Mouse (Mus musculus): ENCODE data around the gene Slc22a2. TPM values are rescaled to one million over a fixed set of nuclear protein-coding genes. Genes with fewer than 3 reads are reported as not detected.

Gene Slc22a2
- total and polyA plus RNA-seq, 2 experiments from 2014 or later: not detected

- Histone ChIP-seq H3K9me3 (replicated peaks; ENCODE audit: control insufficient read depth, low read length) (no peaks in the 10 kb centered on the region), H3K9ac (replicated peaks; ENCODE audit: low read depth, low read length) (no peak overlapping the region), H3K4me1 (ENCODE audit: control insufficient read depth, insufficient read depth) (peaks cover 13% of the 10 kb centered on the region), H3K27me3 (ENCODE audit: control insufficient read depth, insufficient read depth, low read length) (no peaks in the 10 kb centered on the region), H3K27ac (ENCODE audit: low read depth) (no peak overlapping the region), H3K36me3 (replicated peaks; ENCODE audit: control insufficient read depth, insufficient read depth, low read length) (no peaks in the 10 kb centered on the region), H3K4me3 (ENCODE audit: low read depth, low read length) (no peak overlapping the region), H3K4me2 (ENCODE audit: low read depth, low read length) (no peak overlapping the region)
- DNase-seq (ENCODE audit: low spot score) (peak; percentile 20), ATAC-seq (ENCODE audit: insufficient read depth, low read depth) (peak; percentile 55; the same call in 1 of the 2 replicates)
- TF ChIP-seq CTCF (IDR thresholded peaks at IDR 0.05; ENCODE audit: low read depth) (no peak), EP300 (IDR thresholded peaks at IDR 0.05; ENCODE audit: low read depth) (no peak)
- WGBS: 42% methylated on average over 11 of the region's 11 CpGs
These were observed 68.7 kb downstream of the Slc22a2 start for GRCm38 (mm10) chr17:12652604-12653003.

DNA sequence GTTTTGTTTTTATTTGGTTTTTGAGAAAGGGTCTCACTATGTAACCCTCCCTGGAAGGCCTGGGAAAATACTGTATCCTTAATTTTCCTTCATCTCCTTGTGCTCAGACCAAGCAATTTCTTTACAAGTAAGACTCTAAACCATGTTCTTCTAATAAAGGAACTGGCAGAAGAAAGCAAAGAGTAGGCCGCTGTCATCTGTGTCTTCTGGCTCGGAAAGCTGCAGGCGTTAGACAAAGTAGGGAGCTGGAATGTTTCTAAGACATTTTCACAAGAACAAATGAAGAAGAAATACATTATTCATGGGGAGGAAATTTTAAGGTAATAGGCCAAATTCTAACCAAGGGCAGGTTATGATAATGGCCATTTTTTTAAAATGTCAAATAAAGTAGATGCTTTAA lies 70.1 kb downstream of the Slc22a2 start:
- no peaks in the 10 kb centered on the region for H3K36me3 ChIP-seq (replicated peaks; ENCODE audit: control insufficient read depth, insufficient read depth, low read length)
- no peak for DNase-seq (ENCODE audit: low spot score)
- H3K9me3 ChIP-seq (replicated peaks; ENCODE audit: control insufficient read depth, low read length): no peaks in the 10 kb centered on the region
- no peak overlapping the region for H3K4me3 ChIP-seq (ENCODE audit: low read depth, low read length)
- TF ChIP-seq EP300 (IDR thresholded peaks at IDR 0.05; ENCODE audit: low read depth): no peak
- no peak for TF ChIP-seq CTCF (IDR thresholded peaks at IDR 0.05; ENCODE audit: low read depth)
- no peak overlapping the region for H3K27ac ChIP-seq (ENCODE audit: low read depth)
- 83% methylated on average over 3 of the region's 3 CpGs for WGBS
- no peaks in the 10 kb centered on the region for H3K27me3 ChIP-seq (ENCODE audit: control insufficient read depth, insufficient read depth, low read length)
- H3K4me2 ChIP-seq (ENCODE audit: low read depth, low read length): no peak overlapping the region
- H3K4me1 ChIP-seq (ENCODE audit: control insufficient read depth, insufficient read depth): peaks cover 13% of the 10 kb centered on the region
- ATAC-seq (ENCODE audit: insufficient read depth, low read depth): no peak
- no peak overlapping the region for H3K9ac ChIP-seq (replicated peaks; ENCODE audit: low read depth, low read length)

- Histone ChIP-seq H3K9me3 (replicated peaks; ENCODE audit: control insufficient read depth, low read length) (no peaks in the 10 kb centered on the region), H3K27me3 (ENCODE audit: control insufficient read depth, insufficient read depth, low read length) (no peaks in the 10 kb centered on the region), H3K4me1 (ENCODE audit: control insufficient read depth, insufficient read depth) (peaks cover 13% of the 10 kb centered on the region), H3K4me3 (ENCODE audit: low read depth, low read length) (no peak overlapping the region), H3K4me2 (ENCODE audit: low read depth, low read length) (no peak overlapping the region), H3K9ac (replicated peaks; ENCODE audit: low read depth, low read length) (no peak overlapping the region), H3K27ac (ENCODE audit: low read depth) (no peak overlapping the region), H3K36me3 (replicated peaks; ENCODE audit: control insufficient read depth, insufficient read depth, low read length) (no peaks in the 10 kb centered on the region)
- TF ChIP-seq CTCF (IDR thresholded peaks at IDR 0.05; ENCODE audit: low read depth) (no peak), EP300 (IDR thresholded peaks at IDR 0.05; ENCODE audit: low read depth) (no peak)
- ATAC-seq (ENCODE audit: insufficient read depth, low read depth) (no peak), DNase-seq (ENCODE audit: low spot score) (no peak)
- WGBS: 60% methylated on average over 7 of the region's 7 CpGs
These were observed 71.9 kb downstream of the Slc22a2 start for GRCm38 (mm10) chr17:12655826-12656225.

DNA sequence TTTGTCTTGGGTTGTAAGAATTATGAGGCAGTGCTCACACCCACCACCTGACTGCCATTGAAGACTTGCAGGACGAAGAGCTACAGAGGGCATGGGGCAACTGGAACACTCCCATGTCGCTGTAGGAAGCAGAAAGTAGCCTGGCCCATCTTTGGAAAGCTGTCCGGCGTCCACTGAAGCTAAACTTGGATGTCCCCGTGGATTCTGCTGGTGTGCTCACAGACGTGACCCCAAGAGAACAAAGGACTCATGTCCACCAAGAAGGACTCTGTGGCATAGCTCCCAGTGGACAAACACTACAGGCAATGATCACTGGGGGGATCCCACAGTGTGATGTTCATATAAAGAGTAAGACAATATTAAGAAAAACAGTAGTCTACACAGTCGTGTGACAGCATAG lies 74.9 kb downstream of the Slc22a2 start:
- no peak for DNase-seq (ENCODE audit: low spot score)
- Histone ChIP-seq H3K4me1 (ENCODE audit: control insufficient read depth, insufficient read depth) (peaks cover 2% of the 10 kb centered on the region; the same call in 1 of the 2 replicates), H3K9ac (replicated peaks; ENCODE audit: low read depth, low read length) (no peak overlapping the region), H3K27me3 (ENCODE audit: control insufficient read depth, insufficient read depth, low read length) (no peaks in the 10 kb centered on the region), H3K27ac (ENCODE audit: low read depth) (no peak overlapping the region), H3K9me3 (replicated peaks; ENCODE audit: control insufficient read depth, low read length) (no peaks in the 10 kb centered on the region), H3K36me3 (replicated peaks; ENCODE audit: control insufficient read depth, insufficient read depth, low read length) (no peaks in the 10 kb centered on the region), H3K4me2 (ENCODE audit: low read depth, low read length) (no peak overlapping the region), H3K4me3 (ENCODE audit: low read depth, low read length) (no peak overlapping the region)
- TF ChIP-seq EP300 (IDR thresholded peaks at IDR 0.05; ENCODE audit: low read depth) (no peak), CTCF (IDR thresholded peaks at IDR 0.05; ENCODE audit: low read depth) (no peak)
- ATAC-seq (ENCODE audit: insufficient read depth, low read depth): no peak
- 79% methylated on average over 7 of the region's 7 CpGs for WGBS

- no peak overlapping the region for H3K9ac ChIP-seq (replicated peaks; ENCODE audit: low read depth, low read length)
- ATAC-seq (ENCODE audit: insufficient read depth, low read depth) (no peak), DNase-seq (ENCODE audit: low spot score) (no peak)
- H3K9me3 ChIP-seq (replicated peaks; ENCODE audit: control insufficient read depth, low read length): no peaks in the 10 kb centered on the region
- H3K4me2 ChIP-seq (ENCODE audit: low read depth, low read length): no peak overlapping the region
- 92% methylated on average over 10 of the region's 10 CpGs for WGBS
- no peak overlapping the region for H3K4me3 ChIP-seq (ENCODE audit: low read depth, low read length)
- H3K27ac ChIP-seq (ENCODE audit: low read depth): no peak overlapping the region
- H3K27me3 ChIP-seq (ENCODE audit: control insufficient read depth, insufficient read depth, low read length): no peaks in the 10 kb centered on the region
- peaks cover 6% of the 10 kb centered on the region; the same call in 1 of the 2 replicates for H3K4me1 ChIP-seq (ENCODE audit: control insufficient read depth, insufficient read depth)
- TF ChIP-seq EP300 (IDR thresholded peaks at IDR 0.05; ENCODE audit: low read depth) (no peak), CTCF (IDR thresholded peaks at IDR 0.05; ENCODE audit: low read depth) (no peak)
- no peaks in the 10 kb centered on the region for H3K36me3 ChIP-seq (replicated peaks; ENCODE audit: control insufficient read depth, insufficient read depth, low read length)
These were observed 75.3 kb downstream of the Slc22a2 start for GRCm38 (mm10) chr17:12659233-12659632.

GRCm38 (mm10) chr17:12660572-12661260 lies 76.8 kb downstream of the Slc22a2 start:
- Histone ChIP-seq H3K9me3 (replicated peaks; ENCODE audit: control insufficient read depth, low read length) (no peaks in the 10 kb centered on the region), H3K27me3 (ENCODE audit: control insufficient read depth, insufficient read depth, low read length) (no peaks in the 10 kb centered on the region), H3K4me2 (ENCODE audit: low read depth, low read length) (no peak overlapping the region), H3K27ac (ENCODE audit: low read depth) (no peak overlapping the region), H3K9ac (replicated peaks; ENCODE audit: low read depth, low read length) (no peak overlapping the region), H3K4me3 (ENCODE audit: low read depth, low read length) (no peak overlapping the region), H3K4me1 (ENCODE audit: control insufficient read depth, insufficient read depth) (peaks cover 7% of the 10 kb centered on the region; the same call in 1 of the 2 replicates), H3K36me3 (replicated peaks; ENCODE audit: control insufficient read depth, insufficient read depth, low read length) (no peaks in the 10 kb centered on the region)
- DNase-seq (ENCODE audit: low spot score) (no peak), ATAC-seq (ENCODE audit: insufficient read depth, low read depth) (peak; percentile 29; the same call in 1 of the 2 replicates)
- 69% methylated on average over 13 of the region's 13 CpGs for WGBS
- no peak for TF ChIP-seq EP300 (IDR thresholded peaks at IDR 0.05; ENCODE audit: low read depth)
- peak; percentile 68 for TF ChIP-seq CTCF (IDR thresholded peaks at IDR 0.05; ENCODE audit: low read depth)
